In the genomic region with DNA sequence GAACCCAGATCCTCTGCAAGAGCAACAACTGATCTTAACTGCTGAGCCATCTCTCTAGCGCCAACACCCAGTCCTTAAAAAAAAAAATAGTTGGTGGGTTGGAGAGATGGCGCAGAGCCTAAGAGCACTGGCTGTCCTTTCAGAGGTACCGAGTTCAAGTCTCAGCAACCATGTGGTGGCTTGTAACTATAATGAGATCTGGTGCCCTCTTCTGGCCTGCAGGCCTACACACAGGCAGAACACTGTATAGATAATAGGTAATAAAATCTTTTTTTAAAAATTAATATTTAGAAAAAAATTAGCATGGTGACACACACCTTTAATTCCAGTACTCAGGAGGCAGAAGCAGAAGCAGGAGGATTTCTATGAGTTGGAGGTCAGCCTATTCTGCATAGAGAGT, we compare ENCODE assay signal across 23 mouse cellular contexts. TPM values are rescaled to one million over a fixed set of nuclear protein-coding genes. Genes with fewer than 3 reads are reported as not detected.
A peak's percentile ranks its signal among the peaks of the same experiment; 100 is the strongest.
DNase-seq lines count a peak whose midpoint lies in the region; ATAC-seq and TF ChIP-seq lines count a peak whose summit lies in the region.
"Had no signal": no experiment of that assay in that cellular context is flagged by ENCODE, and none has a peak within 500 bp of the region (broad histone marks: within the 10 kb centered on the region; RNA-seq: fewer than 3 reads in every experiment).

No protein-coding gene starts in this region.

- H3K9me3 ChIP-seq in heart, postnatal 0 days (replicated peaks; ENCODE audit: control insufficient read depth, low read length): no peaks in the 10 kb centered on the region
- H3K9me3 ChIP-seq in heart, embryonic 10.5 days: no peaks in the 10 kb centered on the region
- no peaks in the 10 kb centered on the region for H3K9me3 ChIP-seq in liver, embryonic 14.5 days (ENCODE audit: control insufficient read depth, low read length)
- no peaks in the 10 kb centered on the region for H3K9me3 ChIP-seq in forebrain, embryonic 12.5 days
- H3K9me3 ChIP-seq: embryonic facial prominence, embryonic 13.5 days; heart, embryonic 12.5 days; liver, embryonic 15.5 days; midbrain, embryonic 12.5 days had no signal

- H3K4me1 ChIP-seq in heart, postnatal 0 days (ENCODE audit: control insufficient read depth, insufficient read depth): no peaks in the 10 kb centered on the region
- H3K4me1 ChIP-seq in heart, embryonic 10.5 days: no peaks in the 10 kb centered on the region
- H3K4me1 ChIP-seq in liver, embryonic 14.5 days (replicated peaks; ENCODE audit: control insufficient read depth in 2 of 2, insufficient read depth in 2 of 2, low read length in 1 of 2): no peaks in the 10 kb centered on the region
- H3K4me1 ChIP-seq in forebrain, embryonic 12.5 days: no peaks in the 10 kb centered on the region
- H3K4me1 ChIP-seq: embryonic facial prominence, embryonic 13.5 days; heart, embryonic 12.5 days; midbrain, embryonic 12.5 days had no signal

- no peak overlapping the region for H3K9ac ChIP-seq in heart, postnatal 0 days (replicated peaks; ENCODE audit: low read depth, low read length)
- H3K9ac ChIP-seq in liver, embryonic 14.5 days (replicated peaks): no peak overlapping the region
- H3K9ac ChIP-seq in forebrain, embryonic 12.5 days: no peak overlapping the region
- H3K9ac ChIP-seq: embryonic facial prominence, embryonic 13.5 days; heart, embryonic 12.5 days; liver, embryonic 15.5 days; midbrain, embryonic 12.5 days had no signal

- no peak overlapping the region for H3K4me3 ChIP-seq in heart, postnatal 0 days (ENCODE audit: low read depth, low read length)
- H3K4me3 ChIP-seq in heart, embryonic 10.5 days: no peak overlapping the region
- H3K4me3 ChIP-seq in liver, embryonic 14.5 days (ENCODE audit: insufficient read depth in 1 of 2, low read depth in 2 of 2, low read length in 2 of 2): no peak overlapping the region
- H3K4me3 ChIP-seq in forebrain, embryonic 12.5 days (replicated peaks): no peak overlapping the region
- H3K4me3 ChIP-seq: embryonic facial prominence, embryonic 13.5 days; heart, embryonic 12.5 days; liver, embryonic 15.5 days; midbrain, embryonic 12.5 days had no signal

- no peaks in the 10 kb centered on the region for H3K27me3 ChIP-seq in heart, postnatal 0 days (ENCODE audit: control insufficient read depth, insufficient read depth, low read length)
- H3K27me3 ChIP-seq in heart, embryonic 10.5 days (ENCODE audit: insufficient read depth, poor library complexity, severe bottlenecking): no peaks in the 10 kb centered on the region
- H3K27me3 ChIP-seq in liver, embryonic 14.5 days (ENCODE audit: control insufficient read depth, insufficient read depth, low read length): no peaks in the 10 kb centered on the region
- H3K27me3 ChIP-seq in splenic B cell, adult 2 months (ENCODE audit: control insufficient read depth, insufficient read depth, low read length, poor library complexity, severe bottlenecking): no peaks in the 10 kb centered on the region
- H3K27me3 ChIP-seq in forebrain, embryonic 12.5 days: no peaks in the 10 kb centered on the region
- H3K27me3 ChIP-seq: embryonic facial prominence, embryonic 13.5 days; heart, embryonic 12.5 days; liver, embryonic 15.5 days; midbrain, embryonic 12.5 days; Patski had no signal

- H3K27ac ChIP-seq in heart, postnatal 0 days (ENCODE audit: low read depth): no peak overlapping the region
- no peak overlapping the region for H3K27ac ChIP-seq in heart, embryonic 10.5 days
- H3K27ac ChIP-seq in liver, embryonic 14.5 days: no peak overlapping the region
- no peak overlapping the region for H3K27ac ChIP-seq in forebrain, embryonic 12.5 days
- H3K27ac ChIP-seq: embryonic facial prominence, embryonic 13.5 days; liver, embryonic 15.5 days; midbrain, embryonic 12.5 days had no signal

- 95% methylated on average over 3 of the region's 3 CpGs for WGBS in heart, postnatal 0 days
- 88% methylated on average over 3 of the region's 3 CpGs for WGBS in heart, embryonic 10.5 days
- WGBS in liver, embryonic 14.5 days (ENCODE audit: insufficient replicate concordance): 76% methylated on average over 3 of the region's 3 CpGs
- 97% methylated on average over 3 of the region's 3 CpGs for WGBS in forebrain, embryonic 12.5 days

- TF ChIP-seq EP300 in heart, postnatal 0 days (IDR thresholded peaks at IDR 0.05; ENCODE audit: low read depth): no peak
- TF ChIP-seq EP300 in liver, embryonic 14.5 days (IDR thresholded peaks at IDR 0.05; ENCODE audit: low read depth): no peak

- H3K36me3 ChIP-seq in heart, postnatal 0 days (replicated peaks; ENCODE audit: control insufficient read depth, insufficient read depth, low read length): no peaks in the 10 kb centered on the region
- peaks cover 10% of the 10 kb centered on the region for H3K36me3 ChIP-seq in heart, embryonic 10.5 days
- no peaks in the 10 kb centered on the region for H3K36me3 ChIP-seq in liver, embryonic 14.5 days (replicated peaks; ENCODE audit: control insufficient read depth, insufficient read depth, low read depth)
- no peaks in the 10 kb centered on the region for H3K36me3 ChIP-seq in splenic B cell, adult 2 months (ENCODE audit: control insufficient read depth, insufficient read depth, low read length, poor library complexity, severe bottlenecking)
- H3K36me3 ChIP-seq in forebrain, embryonic 12.5 days (replicated peaks): peaks cover 60% of the 10 kb centered on the region
- H3K36me3 ChIP-seq: liver, embryonic 15.5 days had no signal

- H3K4me2 ChIP-seq in heart, postnatal 0 days (ENCODE audit: low read depth, low read length): no peak overlapping the region
- H3K4me2 ChIP-seq in liver, embryonic 14.5 days (ENCODE audit: low read depth): no peak overlapping the region
- H3K4me2 ChIP-seq in forebrain, embryonic 12.5 days: no peak overlapping the region
- H3K4me2 ChIP-seq: embryonic facial prominence, embryonic 13.5 days; heart, embryonic 12.5 days; liver, embryonic 15.5 days; midbrain, embryonic 12.5 days had no signal

- DNase-seq in heart, postnatal 0 days (ENCODE audit: low spot score): no peak
- no peak for DNase-seq in heart, embryonic 10.5 days (ENCODE audit: low spot score)
- DNase-seq in liver, embryonic 14.5 days (ENCODE audit: low read depth in 3 of 3, low spot score in 3 of 3): no peak
- DNase-seq in liver: no peak
- DNase-seq in B cell, adult 2 months: peak; percentile 15 to 31
- DNase-seq in splenic B cell, adult 2 months (ENCODE audit: low read depth, low spot score): peak; percentile 15
- DNase-seq: adrenal gland, postnatal 14 days; cerebellum, adult 9-10 months; gastrocnemius, postnatal 25 days; heart, postnatal 36 days; kidney, adult 8-10 months; layer of hippocampus, postnatal 36 days; left cerebral cortex, postnatal 4 days; lung, postnatal 4 days; right cerebral cortex, postnatal 14 days had no signal

- peak; percentile 23 for TF ChIP-seq CTCF in heart, postnatal 0 days (IDR thresholded peaks at IDR 0.05; ENCODE audit: low read depth)
- TF ChIP-seq CTCF in liver, embryonic 14.5 days (IDR thresholded peaks at IDR 0.05; ENCODE audit: low read depth): peak; percentile 22

- ATAC-seq in heart, postnatal 0 days (ENCODE audit: insufficient read depth, low read depth): no peak
- no peak for ATAC-seq in liver, embryonic 14.5 days (ENCODE audit: insufficient read depth)
- ATAC-seq in forebrain, embryonic 12.5 days (ENCODE audit: low FRiP score): no peak
- ATAC-seq: activated CD4-positive, CD25-positive, alpha-beta regulatory T cell, adult 4 months; hindbrain, embryonic 16.5 days; Patski had no signal

RNA-seq across cellular contexts. Expression of gene Rit1, which starts 23.5 kb away (rescaled TPM):
- total RNA-seq in heart, postnatal 0 days (2014; rRNA removed; ENCODE audit: low replicate concordance): 65.8 and 82.6 TPM in 2 replicates
- polyA plus RNA-seq in heart, postnatal 0 days (2015; fragmentation: Nextera tagmentation; extraction: Ambion mirVana): 85.4 and 119 TPM in 2 replicates
- 40.5 and 42.5 TPM in 2 replicates for polyA plus RNA-seq in heart, embryonic 10.5 days (2016; fragmentation: Nextera tagmentation; extraction: Ambion mirVana)
- 15.8 and 20.3 TPM in 2 replicates for polyA plus RNA-seq in liver, embryonic 14.5 days (2012; rRNA removed)
- polyA plus RNA-seq in liver, embryonic 14.5 days (2014; fragmentation: Nextera tagmentation; extraction: Ambion mirVana): 30.6 and 31.6 TPM in 2 replicates
- polyA plus RNA-seq in forebrain, embryonic 12.5 days (2016; fragmentation: Nextera tagmentation; extraction: Ambion mirVana): 38.2 and 40.9 TPM in 2 replicates

RNA-seq across cellular contexts. Expression of gene Syt11, which starts 34.8 kb away (rescaled TPM):
- 3.5 and 13.4 TPM in 2 replicates for total RNA-seq in heart, postnatal 0 days (2014; rRNA removed; ENCODE audit: low replicate concordance)
- polyA plus RNA-seq in heart, postnatal 0 days (2015; fragmentation: Nextera tagmentation; extraction: Ambion mirVana): 3.2 and 4.7 TPM in 2 replicates
- polyA plus RNA-seq in heart, embryonic 10.5 days (2016; fragmentation: Nextera tagmentation; extraction: Ambion mirVana): 11.8 and 15.8 TPM in 2 replicates
- 0.35 and 0.55 TPM in 2 replicates for polyA plus RNA-seq in liver, embryonic 14.5 days (2012; rRNA removed)
- polyA plus RNA-seq in liver, embryonic 14.5 days (2014; fragmentation: Nextera tagmentation; extraction: Ambion mirVana): 0.47 and 0.57 TPM in 2 replicates
- polyA plus RNA-seq in forebrain, embryonic 12.5 days (2016; fragmentation: Nextera tagmentation; extraction: Ambion mirVana): 200 and 213 TPM in 2 replicates

RNA-seq across cellular contexts. Expression of gene Khdc4, which starts 54.5 kb away (rescaled TPM):
- 96.2 and 102 TPM in 2 replicates for total RNA-seq in heart, postnatal 0 days (2014; rRNA removed; ENCODE audit: low replicate concordance)
- 44.4 and 46.2 TPM in 2 replicates for polyA plus RNA-seq in heart, postnatal 0 days (2015; fragmentation: Nextera tagmentation; extraction: Ambion mirVana)
- 73.3 and 87.3 TPM in 2 replicates for polyA plus RNA-seq in heart, embryonic 10.5 days (2016; fragmentation: Nextera tagmentation; extraction: Ambion mirVana)
- 24.2 and 29.4 TPM in 2 replicates for polyA plus RNA-seq in liver, embryonic 14.5 days (2012; rRNA removed)
- polyA plus RNA-seq in liver, embryonic 14.5 days (2014; fragmentation: Nextera tagmentation; extraction: Ambion mirVana): 18.5 and 20.8 TPM in 2 replicates
- polyA plus RNA-seq in forebrain, embryonic 12.5 days (2016; fragmentation: Nextera tagmentation; extraction: Ambion mirVana): 117 and 118 TPM in 2 replicates

Comparison
In these comparisons a context has a peak if more than half of its experiments do, and no peak if none do; other contexts are left out.
1. DNase-seq: peak in B cell, adult 2 months (2 of 2) and splenic B cell, adult 2 months (single experiment); none in heart, postnatal 0 days (single experiment), heart, embryonic 10.5 days (single experiment), liver, embryonic 14.5 days (0 of 3) and liver (single experiment).
2. RNA of gene Syt11, which starts 34.8 kb away (polyA plus RNA-seq): 200 to 213 TPM in forebrain, embryonic 12.5 days; 11.8 to 15.8 TPM in heart, embryonic 10.5 days, 3.2 to 4.7 TPM in heart, postnatal 0 days and 0.35 to 0.57 TPM in liver, embryonic 14.5 days; every median in the first group is over 10 times any median in the second.